Mouse (Mus musculus) embryonic facial prominence, embryonic 15.5 days (tissue): ENCODE data around the gene Stam2. TPM values are rescaled to one million over a fixed set of nuclear protein-coding genes. Genes with fewer than 3 reads are reported as not detected.

ENCODE experiments used
- ATAC-seq: fragments of 200-750 bp; cut with Nextera tagmentation; 2 replicates; pipeline ENCODE4 v1.8.0; 2017; ENCODE audit warnings: low read depth, moderate TSS enrichment; ENCODE audit not compliant: insufficient number of reproducible peaks, low FRiP score, low TSS enrichment
- H3K27ac ChIP-seq: fragments of 300-500 bp; sonication (generic); replicated peaks from 2 replicates; pipeline ENCODE4 v1.5.1; 2015; ENCODE audit warnings: mild to moderate bottlenecking, inconsistent platforms
- H3K27me3 ChIP-seq: fragments of 300-500 bp; sonication (generic); 2 replicates; pipeline ENCODE4 v1.6.1; 2015; ENCODE audit warnings: inconsistent platforms
- H3K36me3 ChIP-seq: fragments of 300-500 bp; sonication (generic); 2 replicates; pipeline ENCODE4 v1.6.1; 2015; ENCODE audit warnings: mild to moderate bottlenecking, inconsistent platforms
- H3K4me1 ChIP-seq: fragments of 300-500 bp; sonication (generic); 2 replicates; pipeline ENCODE4 v1.6.1; 2015; ENCODE audit warnings: inconsistent platforms
- H3K4me2 ChIP-seq: fragments of 300-500 bp; sonication (generic); replicated peaks from 2 replicates; pipeline ENCODE4 v1.6.1; 2015; ENCODE audit warnings: mild to moderate bottlenecking, inconsistent platforms
- H3K4me3 ChIP-seq: fragments of 300-500 bp; sonication (generic); replicated peaks from 2 replicates; pipeline ENCODE4 v1.5.1; 2015; ENCODE audit warnings: mild to moderate bottlenecking, inconsistent platforms
- H3K9ac ChIP-seq: fragments of 300-500 bp; sonication (generic); 2 replicates; pipeline ENCODE4 v1.6.1; 2015; ENCODE audit warnings: inconsistent platforms
- H3K9me3 ChIP-seq: fragments of 300-500 bp; sonication (generic); replicated peaks from 2 replicates; pipeline ENCODE4 v1.6.1; 2016; ENCODE audit warnings: inconsistent platforms
- WGBS: fragments of 180-500 bp; shearing (Covaris S2); methylation state at CpG from one replicate; pipeline ENCODE4 v1.1.7; 2015; 5-methylcytosine and 5-hydroxymethylcytosine counted together
- polyA plus RNA-seq: library from polyadenylated mRNA; unstranded; fragments of >200 nt; fragmentation: Nextera tagmentation; extraction: Ambion mirVana; gene quantifications from 2 replicates; pipeline ENCODE4 v1.2.1, GENCODE M21; 2015

Gene Stam2
- polyA plus RNA-seq, 1 experiment from 2014 or later, result 32.8 TPM

DNA sequence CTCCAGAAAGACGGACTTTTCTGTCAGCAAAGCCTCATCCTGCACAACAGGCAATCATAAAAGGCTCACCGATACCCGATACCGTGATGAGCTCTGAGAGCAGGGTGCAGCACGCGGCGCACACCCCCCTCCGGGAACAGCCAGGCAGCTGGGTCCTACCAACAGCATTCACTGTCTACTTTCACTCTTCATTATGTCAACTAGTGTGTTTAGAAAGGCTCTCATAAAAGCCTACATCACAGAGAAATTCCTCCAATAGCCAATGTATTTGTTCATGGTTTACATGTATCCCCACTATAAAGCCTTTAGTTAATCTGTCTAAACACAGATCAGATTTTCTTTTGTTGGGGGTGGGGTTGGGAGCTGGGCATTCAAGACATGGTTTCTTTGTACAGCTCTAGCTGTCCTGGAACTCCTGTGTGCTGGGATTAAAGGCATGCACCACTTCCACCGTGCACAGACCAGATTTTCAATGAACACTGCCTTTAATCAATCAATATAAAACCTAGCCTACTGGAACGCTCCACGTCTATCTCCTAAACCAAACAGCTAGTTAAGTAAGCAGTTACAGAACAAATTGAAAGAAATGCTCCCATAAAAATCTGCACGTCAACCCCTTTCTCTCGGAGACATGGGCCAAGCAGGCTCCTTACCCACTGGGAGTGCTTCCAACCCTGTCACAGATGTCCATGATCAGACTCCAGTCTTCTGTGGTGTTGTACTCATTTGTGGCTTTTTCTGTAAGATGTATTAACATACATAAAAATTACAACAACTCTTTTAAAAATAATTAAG is 21.7 kb downstream of the Stam2 start:
- Histone ChIP-seq H3K4me3 (no peak overlapping the region), H3K27ac (peak overlapping the region; percentile 39; the same call in 1 of the 2 replicates), H3K4me1 (0 out of 2 replicates have a peak, but pooled peaks cover 4% of the 10 kb centered on the region), H3K4me2 (no peak overlapping the region), H3K9me3 (no peaks in the 10 kb centered on the region), H3K36me3 (peaks cover 4% of the 10 kb centered on the region; the same call in 1 of the 2 replicates), H3K9ac (no peak overlapping the region), H3K27me3 (no peaks in the 10 kb centered on the region)
- WGBS, result 42% methylated on average over 13 of the region's 13 CpGs
- ATAC-seq, result no peak; the same call in 1 of the 2 replicates

DNA sequence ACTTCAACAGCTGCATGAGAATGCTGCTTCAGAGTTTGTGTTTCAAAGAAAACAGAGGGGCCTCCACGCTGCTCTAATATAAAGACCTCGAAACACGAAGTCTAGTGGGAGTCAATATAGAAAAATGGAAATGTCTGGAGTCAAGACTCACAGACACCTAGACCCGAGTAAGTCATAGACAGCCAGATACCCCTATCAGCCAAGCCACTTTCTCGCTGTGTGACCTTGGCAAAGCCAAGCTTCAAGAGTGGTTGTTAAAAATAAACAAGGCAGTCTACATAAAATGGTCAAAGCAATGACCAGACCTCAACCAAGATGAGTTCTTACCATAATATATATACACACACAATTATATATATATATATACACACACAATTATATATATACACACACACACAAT is 25.0 kb downstream of the Stam2 start:
- Histone ChIP-seq H3K4me1 (0 out of 2 replicates have a peak, but pooled peaks cover 4% of the 10 kb centered on the region), H3K4me2 (no peak overlapping the region), H3K27ac (no peak overlapping the region), H3K9me3 (no peaks in the 10 kb centered on the region), H3K4me3 (no peak overlapping the region), H3K36me3 (peaks cover 18% of the 10 kb centered on the region; the same call in 1 of the 2 replicates), H3K27me3 (no peaks in the 10 kb centered on the region), H3K9ac (no peak overlapping the region)
- ATAC-seq, result no peak
- WGBS, result 89% methylated on average over 5 of the region's 5 CpGs

DNA sequence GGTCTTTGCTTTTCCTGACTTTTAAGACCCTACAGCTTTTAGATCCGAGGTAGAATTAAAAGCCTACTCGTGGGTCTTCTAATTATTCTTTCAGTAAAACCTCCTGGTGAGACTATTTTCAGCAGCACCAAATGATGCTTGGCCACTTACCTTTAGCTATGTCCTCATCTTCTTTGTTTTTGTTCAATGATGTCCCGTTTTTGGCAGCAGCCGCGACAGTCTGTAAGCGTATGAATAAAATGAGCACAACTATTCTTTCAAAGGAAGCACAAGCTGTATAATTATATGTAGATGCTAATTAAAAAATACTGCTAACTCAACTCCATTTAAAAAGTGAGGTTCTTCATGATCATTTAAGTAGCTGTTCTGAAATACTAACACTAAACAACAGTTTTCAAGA is 26.5 kb downstream of the Stam2 start:
- Histone ChIP-seq H3K27me3 (no peaks in the 10 kb centered on the region), H3K4me2 (no peak overlapping the region), H3K4me1 (0 out of 2 replicates have a peak, but pooled peaks cover 2% of the 10 kb centered on the region), H3K4me3 (no peak overlapping the region), H3K9ac (no peak overlapping the region), H3K36me3 (peaks cover 18% of the 10 kb centered on the region; the same call in 1 of the 2 replicates), H3K27ac (no peak overlapping the region), H3K9me3 (no peaks in the 10 kb centered on the region)
- 92% methylated on average over 6 of the region's 6 CpGs for WGBS
- no peak for ATAC-seq

DNA sequence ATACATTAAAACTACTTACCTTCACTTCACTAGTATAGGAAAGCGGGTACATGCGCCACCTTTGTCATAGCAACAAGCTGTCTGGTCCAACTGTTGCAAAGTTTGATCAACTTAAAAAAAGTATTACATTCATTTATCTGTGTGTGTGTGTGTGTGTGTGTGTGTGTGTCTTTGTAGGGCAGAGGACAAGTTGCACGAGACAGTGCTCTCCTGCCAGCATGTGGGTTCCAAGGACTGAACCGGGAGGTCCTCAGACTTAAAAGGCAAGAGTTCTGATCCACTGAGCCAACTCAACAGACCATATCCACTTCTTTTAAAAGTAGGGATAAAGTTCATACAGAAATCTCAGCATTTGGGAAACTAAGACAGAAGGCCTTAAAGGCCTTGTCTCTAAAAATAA is 28.0 kb downstream of the Stam2 start:
- no peak overlapping the region for H3K4me3 ChIP-seq
- ATAC-seq, result no peak
- no peaks in the 10 kb centered on the region for H3K27me3 ChIP-seq
- H3K9ac ChIP-seq, result no peak overlapping the region
- H3K4me1 ChIP-seq, result no peaks in the 10 kb centered on the region
- H3K27ac ChIP-seq, result no peak overlapping the region
- no peak overlapping the region for H3K4me2 ChIP-seq
- WGBS, result 92% methylated on average over 4 of the region's 4 CpGs
- no peaks in the 10 kb centered on the region for H3K9me3 ChIP-seq
- H3K36me3 ChIP-seq, result peaks cover 24% of the 10 kb centered on the region; the same call in 1 of the 2 replicates

DNA sequence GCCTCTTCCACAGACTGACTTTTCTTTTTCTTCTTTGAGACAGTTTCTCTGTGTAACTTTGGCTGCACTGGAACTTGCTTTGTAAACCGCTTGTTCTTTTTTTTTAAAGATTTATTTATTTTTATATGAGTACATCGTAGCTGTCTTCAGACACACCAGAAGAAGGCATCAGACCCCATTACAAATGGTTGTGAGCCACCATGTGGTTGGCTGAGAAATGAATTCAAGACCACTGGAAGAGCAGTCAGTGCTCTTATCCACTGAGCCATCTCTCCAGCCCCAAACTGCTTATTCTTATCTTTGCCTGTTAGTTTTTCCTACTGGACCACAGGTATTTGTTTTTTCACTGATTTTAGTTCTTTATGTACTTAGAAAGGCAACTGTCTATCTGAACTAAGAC is 31.3 kb downstream of the Stam2 start:
- H3K4me1 ChIP-seq, result no peaks in the 10 kb centered on the region
- WGBS, result 83% methylated on average over 2 of the region's 2 CpGs
- H3K36me3 ChIP-seq, result peaks cover 28% of the 10 kb centered on the region; the same call in 1 of the 2 replicates
- H3K9me3 ChIP-seq, result no peaks in the 10 kb centered on the region
- no peak for ATAC-seq
- H3K27me3 ChIP-seq, result no peaks in the 10 kb centered on the region
- no peak overlapping the region for H3K27ac ChIP-seq
- H3K4me2 ChIP-seq, result no peak overlapping the region
- H3K9ac ChIP-seq, result no peak overlapping the region
- H3K4me3 ChIP-seq, result no peak overlapping the region

DNA sequence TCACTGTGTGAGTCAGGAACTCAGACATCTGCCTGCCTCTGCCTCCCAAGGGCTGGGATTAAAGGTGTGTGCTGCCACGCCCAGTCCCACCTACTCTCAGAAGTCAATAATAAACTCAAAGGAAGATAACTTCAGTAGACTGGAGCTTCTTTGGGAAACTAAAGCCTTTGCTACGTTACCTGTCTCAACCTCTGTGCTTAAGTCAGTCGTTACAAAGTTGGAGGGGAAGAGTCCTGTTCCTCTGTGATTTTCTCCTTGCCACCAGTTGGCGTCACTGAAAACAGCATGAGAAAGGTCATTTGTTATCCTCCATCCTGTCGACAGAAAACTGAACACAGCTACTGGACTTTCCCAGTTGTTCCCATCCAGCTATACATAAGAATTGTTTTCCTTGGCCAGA is 32.7 kb downstream of the Stam2 start:
- Histone ChIP-seq H3K36me3 (peaks cover 32% of the 10 kb centered on the region; the same call in 1 of the 2 replicates), H3K9me3 (no peaks in the 10 kb centered on the region), H3K4me1 (no peaks in the 10 kb centered on the region), H3K27me3 (no peaks in the 10 kb centered on the region), H3K9ac (no peak overlapping the region), H3K4me2 (no peak overlapping the region), H3K27ac (no peak overlapping the region), H3K4me3 (no peak overlapping the region)
- 93% methylated on average over 5 of the region's 5 CpGs for WGBS
- no peak for ATAC-seq

DNA sequence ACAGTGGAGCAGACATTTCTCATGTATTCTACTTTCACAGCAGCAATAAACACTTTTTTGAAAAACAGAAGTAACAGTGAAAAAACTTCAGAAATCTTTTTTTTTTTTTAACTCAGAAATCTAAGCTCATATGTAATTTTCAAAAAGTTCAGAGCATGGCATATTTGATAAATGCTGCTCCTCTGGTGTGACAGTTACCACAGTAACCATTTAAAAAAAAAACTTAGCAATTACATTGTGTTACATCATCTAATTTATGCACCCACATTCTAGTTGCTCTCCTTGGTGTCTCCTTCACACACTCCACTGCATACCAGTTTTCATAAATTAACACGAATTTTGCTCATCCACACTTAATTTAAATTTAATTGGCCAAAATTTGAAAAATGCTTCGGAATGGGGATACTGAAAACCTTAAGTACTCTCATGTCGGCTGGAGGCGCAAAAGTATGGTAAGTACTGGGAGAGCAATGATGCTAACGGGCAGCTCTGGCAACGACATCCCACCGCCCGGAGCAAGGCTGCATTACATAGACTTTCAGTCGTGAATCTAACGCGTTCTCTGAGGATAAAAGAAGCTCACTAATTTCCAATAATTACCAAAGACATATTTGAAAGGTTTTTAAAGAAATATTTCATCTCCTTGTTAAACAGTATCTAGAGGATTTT is 40.6 kb downstream of the Stam2 start:
- Histone ChIP-seq H3K36me3 (peaks cover 33% of the 10 kb centered on the region), H3K4me1 (no peaks in the 10 kb centered on the region), H3K9ac (no peak overlapping the region), H3K27me3 (no peaks in the 10 kb centered on the region), H3K27ac (no peak overlapping the region), H3K4me2 (no peak overlapping the region), H3K4me3 (no peak overlapping the region), H3K9me3 (no peaks in the 10 kb centered on the region)
- 88% methylated on average over 11 of the region's 11 CpGs for WGBS
- ATAC-seq, result no peak

DNA sequence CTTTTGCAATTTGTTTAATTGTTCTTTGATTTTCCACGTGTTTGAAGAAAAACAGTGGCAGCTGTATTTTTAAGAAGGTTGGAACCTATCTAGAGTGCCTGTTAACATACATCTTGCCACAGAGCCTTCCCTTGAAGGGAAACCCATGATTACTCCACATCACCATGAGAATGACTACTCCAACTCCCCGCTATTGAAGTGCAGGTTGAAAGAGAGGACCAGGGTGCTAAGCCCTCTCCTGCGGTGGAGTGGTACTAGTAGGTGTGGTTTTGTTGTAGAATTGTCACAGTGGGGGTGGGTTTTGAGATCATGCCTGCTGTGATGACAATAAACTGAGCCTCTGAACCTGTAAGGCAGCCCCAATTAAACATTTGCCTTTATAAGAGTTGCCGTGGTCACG is 41.7 kb downstream of the Stam2 start:
- no peak for ATAC-seq
- Histone ChIP-seq H3K9me3 (no peaks in the 10 kb centered on the region), H3K4me2 (no peak overlapping the region)

DNA sequence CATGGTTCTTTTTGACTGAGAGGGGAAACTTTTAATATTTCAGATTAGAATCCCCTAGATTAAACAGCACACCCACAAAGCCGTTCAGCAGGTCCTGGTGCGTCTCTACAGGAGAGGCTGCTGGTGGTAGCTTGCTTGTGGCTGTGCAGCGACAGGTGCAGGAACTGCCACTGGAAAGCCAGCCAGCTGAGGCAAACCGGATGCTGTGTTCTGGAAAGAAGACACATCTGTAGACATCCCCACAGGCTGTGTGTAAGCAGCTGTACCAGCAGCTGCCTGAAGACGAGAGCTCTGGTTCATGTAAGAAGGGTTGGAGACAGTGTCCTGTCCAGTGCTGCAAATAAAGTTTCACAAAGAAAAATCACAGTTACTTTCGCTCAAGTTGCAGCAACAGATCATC is 47.5 kb downstream of the Stam2 start:
- Histone ChIP-seq H3K36me3 (peaks cover 6% of the 10 kb centered on the region), H3K9ac (no peak overlapping the region), H3K27ac (no peak overlapping the region), H3K27me3 (no peaks in the 10 kb centered on the region), H3K9me3 (no peaks in the 10 kb centered on the region), H3K4me2 (no peak overlapping the region), H3K4me3 (no peak overlapping the region), H3K4me1 (no peaks in the 10 kb centered on the region)
- 68% methylated on average over 6 of the region's 6 CpGs for WGBS
- ATAC-seq, result no peak

More for the DNA sequence above, 41.7 kb downstream of the Stam2 start:
- Histone ChIP-seq H3K4me3 (no peak overlapping the region), H3K4me1 (no peaks in the 10 kb centered on the region), H3K27ac (no peak overlapping the region), H3K9ac (no peak overlapping the region), H3K27me3 (no peaks in the 10 kb centered on the region), H3K36me3 (peaks cover 24% of the 10 kb centered on the region)
- 62% methylated on average over 5 of the region's 5 CpGs for WGBS

DNA sequence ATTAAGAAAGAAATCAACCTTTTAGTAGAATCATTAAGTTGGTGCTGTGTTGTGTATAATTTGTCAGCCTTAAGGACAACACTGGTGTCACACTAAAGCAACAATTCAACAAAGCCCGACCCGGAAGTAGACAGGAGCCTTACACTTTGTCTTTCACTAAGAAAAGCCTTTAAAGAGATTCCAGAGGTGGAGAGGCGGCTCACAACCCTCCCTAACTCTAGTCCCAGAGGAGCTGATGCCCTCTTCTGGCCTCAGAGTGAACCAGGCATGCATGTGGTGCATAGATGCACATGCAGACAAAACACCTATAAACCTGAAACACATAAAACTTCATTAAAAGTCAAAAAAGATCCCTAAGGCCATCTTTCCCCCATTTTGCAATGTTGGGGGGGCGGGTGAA is 50.3 kb downstream of the Stam2 start:
- Histone ChIP-seq H3K4me2 (no peak overlapping the region), H3K36me3 (no peaks in the 10 kb centered on the region), H3K4me3 (no peak overlapping the region), H3K9me3 (no peaks in the 10 kb centered on the region), H3K9ac (no peak overlapping the region), H3K4me1 (no peaks in the 10 kb centered on the region), H3K27me3 (no peaks in the 10 kb centered on the region), H3K27ac (no peak overlapping the region)
- no peak for ATAC-seq
- 82% methylated on average over 4 of the region's 4 CpGs for WGBS

DNA sequence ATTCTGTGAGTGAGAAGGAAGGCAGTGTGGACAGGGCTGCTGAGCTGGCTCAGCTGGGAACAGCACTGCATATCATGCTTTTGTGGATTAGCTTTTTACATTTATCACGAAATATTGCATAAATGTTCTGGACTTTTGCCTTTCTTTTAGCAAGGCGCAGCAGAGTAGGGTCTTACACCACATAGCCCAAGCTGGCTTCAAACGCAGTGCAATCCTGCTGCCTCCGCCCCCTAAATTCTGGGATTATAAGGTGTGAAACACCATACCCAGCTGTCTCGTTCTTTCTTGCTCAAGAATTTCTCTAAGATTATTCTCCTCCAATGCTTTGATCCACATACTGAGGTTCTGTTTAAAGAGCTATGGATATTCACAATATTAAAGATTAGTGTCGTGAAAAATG is 55.5 kb downstream of the Stam2 start:
- H3K36me3 ChIP-seq, result no peaks in the 10 kb centered on the region
- H3K4me2 ChIP-seq, result no peak overlapping the region
- no peak overlapping the region for H3K9ac ChIP-seq
- WGBS, result 69% methylated on average over 6 of the region's 6 CpGs
- H3K27ac ChIP-seq, result no peak overlapping the region
- ATAC-seq, result no peak
- H3K4me1 ChIP-seq, result no peaks in the 10 kb centered on the region
- no peaks in the 10 kb centered on the region for H3K27me3 ChIP-seq
- H3K4me3 ChIP-seq, result no peak overlapping the region
- no peaks in the 10 kb centered on the region for H3K9me3 ChIP-seq
